Mouse (Mus musculus) MN1 (cell line): Measurements from ENCODE around the gene Mamdc4.
A peak's percentile ranks its signal among the peaks of the same experiment; 100 is the strongest.
"Not testable (repeated sequence)": the region's sequence is repeated elsewhere in the genome, so short reads cannot be mapped to it uniquely, and the experiment has no call there.

ENCODE experiments used
- DNase-seq: peaks from one replicate; pipeline ENCODE4 v3.0.0-alpha.2; 2016; ENCODE audit warnings: low spot score

Mamdc4 gene

DNA sequence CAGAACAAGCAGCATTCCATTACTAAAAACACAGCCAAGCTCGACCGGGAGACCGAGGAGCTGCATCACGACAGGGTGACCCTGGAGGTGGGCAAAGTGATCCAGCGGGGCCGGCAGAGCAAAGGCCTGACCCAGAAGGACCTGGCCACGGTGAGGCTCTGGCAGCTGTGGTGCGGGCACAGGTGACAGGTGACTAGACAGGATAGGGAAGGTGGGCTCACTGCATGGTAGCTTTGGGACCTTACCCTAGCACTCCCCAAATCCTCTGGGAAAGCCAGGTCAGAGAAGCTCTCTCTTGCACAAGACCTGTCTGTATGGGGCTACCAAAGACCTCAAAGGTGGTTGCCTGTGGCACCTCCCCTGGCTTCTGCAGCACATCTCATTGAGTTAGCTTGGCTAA lies 14.1 kb downstream of the Mamdc4 start:
- no peak for DNase-seq

DNA sequence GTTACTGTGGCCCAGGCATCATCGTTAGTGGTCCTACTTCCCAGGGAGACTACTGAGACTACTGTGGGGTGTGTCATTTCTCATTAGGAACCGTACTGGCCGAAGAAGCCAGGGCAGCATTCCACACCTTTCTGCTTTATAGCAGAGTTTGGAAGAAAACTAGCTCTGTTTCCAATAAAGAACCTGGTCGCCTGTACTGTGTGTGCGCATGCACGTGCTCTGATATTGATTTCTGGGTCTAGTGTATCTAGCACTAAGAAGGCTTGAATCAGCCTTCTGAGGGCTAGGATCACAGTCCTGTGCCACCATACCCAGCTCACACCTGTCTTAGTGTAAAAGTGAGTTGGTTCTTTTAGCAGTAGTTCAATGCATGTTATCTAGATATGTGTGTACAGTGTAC lies 15.9 kb downstream of the Mamdc4 start:
- DNase-seq = no peak

DNA sequence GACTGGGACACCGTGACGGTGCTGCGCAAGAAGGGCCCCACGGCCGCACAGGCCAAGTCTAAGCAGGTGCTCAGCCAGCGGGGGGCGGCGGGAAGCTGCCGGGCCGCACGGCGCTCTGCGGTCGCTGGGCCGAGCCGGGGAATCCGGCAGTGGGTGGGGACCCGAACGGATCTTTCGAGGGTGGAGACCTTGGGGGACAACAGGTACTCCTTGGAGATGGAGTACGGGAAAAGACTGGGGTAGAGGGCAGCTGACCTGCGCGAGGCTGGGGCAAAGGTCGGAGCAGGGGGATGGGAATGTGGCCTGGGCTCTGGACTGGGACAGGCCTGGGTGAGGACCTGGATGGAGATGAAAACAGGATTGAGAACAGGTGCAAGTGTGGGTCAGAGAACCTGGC lies 16.7 kb downstream of the Mamdc4 start:
- no peak for DNase-seq

DNA sequence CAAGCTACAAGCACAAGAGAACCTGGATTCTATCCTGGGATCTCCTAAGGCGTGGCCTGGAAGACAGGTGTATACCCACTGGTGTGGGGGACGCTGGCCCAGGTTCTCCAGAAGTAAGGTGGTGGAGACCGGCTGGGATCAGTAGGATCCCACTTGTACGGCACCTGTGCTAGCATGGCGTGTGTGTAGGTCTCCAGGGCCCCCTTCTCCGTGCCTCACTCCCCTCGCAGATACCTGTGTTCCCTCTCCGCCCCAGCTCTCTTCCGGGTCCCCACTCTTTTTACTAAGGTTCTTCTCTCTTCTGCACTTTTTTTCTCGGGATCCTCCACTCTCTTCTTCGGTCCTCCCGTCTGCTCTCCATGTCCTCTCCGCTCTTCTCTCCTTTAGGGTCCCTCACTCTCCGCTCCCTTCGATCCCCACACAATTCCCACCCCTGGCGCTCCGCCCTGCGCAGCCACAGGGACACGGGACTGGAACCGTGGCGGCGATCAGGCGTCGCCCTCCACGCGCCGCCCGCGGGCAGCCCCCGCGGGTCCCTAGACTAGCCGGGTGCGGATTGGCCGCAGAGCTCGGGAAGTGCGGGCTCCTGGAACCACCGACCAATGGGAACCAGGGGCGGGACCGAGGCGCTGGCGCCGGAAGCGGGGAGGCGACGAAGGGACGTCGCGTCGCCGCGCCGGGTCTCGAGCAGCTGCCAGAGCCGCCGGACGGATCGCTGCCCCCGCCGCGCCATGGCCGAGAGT lies 17.3 kb downstream of the Mamdc4 start, which contains the start of gene Edf1:
Gene Edf1, plus strand, starts transcription at position 627 of the 743 bp plus-strand sequence.
- DNase-seq = peak; percentile 93

DNA sequence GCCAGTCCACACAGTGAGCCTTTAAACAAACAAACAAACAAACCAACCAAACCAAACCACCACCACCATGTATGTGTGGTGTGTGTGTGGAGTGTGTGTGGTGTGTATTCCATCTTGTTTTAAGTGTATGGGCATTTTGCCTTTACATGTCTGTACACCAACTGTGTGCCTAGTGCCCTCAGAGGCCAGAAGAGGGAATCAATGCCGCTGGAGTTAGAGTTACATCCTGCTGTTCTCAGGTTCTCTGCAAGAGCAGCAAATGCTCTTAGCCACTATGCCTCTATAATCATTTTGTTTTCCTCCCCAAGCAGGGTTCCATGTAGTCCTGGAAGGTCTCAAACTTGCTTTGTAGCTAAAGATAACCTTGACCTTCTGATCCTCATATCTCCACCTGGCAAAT lies 18.3 kb downstream of the Mamdc4 start:
- peak; percentile 28 for DNase-seq

DNA sequence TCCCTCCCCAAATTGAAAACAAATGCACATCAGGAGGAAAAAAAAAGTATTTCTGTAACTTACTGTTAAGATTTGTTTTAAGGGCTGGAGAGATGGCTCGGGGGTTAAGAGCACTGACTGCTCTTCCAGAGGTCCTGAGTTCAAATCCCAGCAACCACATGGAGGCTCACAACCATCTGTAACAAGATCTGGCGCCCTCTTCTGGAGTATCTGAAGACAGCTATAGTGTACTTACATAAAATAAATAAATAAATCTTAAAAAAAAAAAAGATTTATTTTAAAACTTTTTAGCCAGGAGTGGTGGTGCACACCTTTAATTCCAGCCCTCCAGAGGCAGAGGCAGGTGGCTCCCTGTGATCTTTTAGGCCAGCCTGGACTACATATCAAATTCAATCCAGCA lies 19.2 kb downstream of the Mamdc4 start:
- DNase-seq = not testable (repeated sequence)

DNA sequence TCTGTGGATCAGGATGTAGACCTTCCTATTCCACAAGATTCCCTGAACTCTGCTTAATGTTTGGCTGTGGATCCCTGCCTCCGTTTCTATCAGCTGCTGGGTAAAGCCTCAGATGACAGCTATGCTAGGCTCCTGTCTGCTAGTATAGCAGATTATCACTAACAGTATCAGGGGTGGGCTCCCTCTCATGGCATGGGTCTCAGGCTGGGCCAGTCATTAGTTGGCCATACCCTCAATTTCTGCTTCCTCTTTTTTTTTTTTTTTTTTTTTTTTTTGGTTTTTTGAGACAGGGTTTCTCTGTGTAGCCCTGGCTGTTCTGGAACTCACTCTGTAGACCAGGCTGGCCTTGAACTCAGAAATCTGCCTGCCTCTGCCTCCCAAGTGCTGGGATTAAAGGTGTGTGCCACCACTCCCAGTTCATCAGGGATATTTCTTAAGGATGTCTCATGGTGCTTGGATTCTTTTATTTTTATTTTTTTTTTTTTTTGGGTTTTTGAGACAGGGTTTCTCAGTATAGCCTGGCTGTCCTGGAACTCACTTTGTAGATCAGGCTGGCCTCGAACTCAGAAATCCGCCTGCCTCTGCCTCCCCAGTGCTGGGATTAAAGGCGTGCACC lies 21.4 kb downstream of the Mamdc4 start:
- DNase-seq = not testable (repeated sequence)

DNA sequence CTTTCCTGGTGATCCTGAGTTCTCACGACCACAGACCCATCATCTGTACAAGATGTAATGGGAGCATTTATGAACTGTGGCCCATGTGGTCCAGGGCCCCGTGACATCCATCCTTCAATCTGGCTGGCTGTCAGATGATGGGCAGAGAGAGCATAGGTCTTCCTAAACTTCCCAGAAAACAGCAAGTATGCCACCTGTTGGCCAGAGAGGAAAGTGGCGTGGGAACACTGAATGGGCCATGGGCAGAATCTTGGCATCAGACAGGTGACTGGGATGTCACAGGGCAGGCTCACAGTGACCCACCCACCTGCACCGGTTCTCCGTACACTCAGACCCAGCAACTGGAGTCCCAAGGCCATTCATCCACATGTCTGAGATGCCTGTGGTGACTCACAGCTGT lies 23.5 kb downstream of the Mamdc4 start:
- DNase-seq = peak; percentile 60

DNA sequence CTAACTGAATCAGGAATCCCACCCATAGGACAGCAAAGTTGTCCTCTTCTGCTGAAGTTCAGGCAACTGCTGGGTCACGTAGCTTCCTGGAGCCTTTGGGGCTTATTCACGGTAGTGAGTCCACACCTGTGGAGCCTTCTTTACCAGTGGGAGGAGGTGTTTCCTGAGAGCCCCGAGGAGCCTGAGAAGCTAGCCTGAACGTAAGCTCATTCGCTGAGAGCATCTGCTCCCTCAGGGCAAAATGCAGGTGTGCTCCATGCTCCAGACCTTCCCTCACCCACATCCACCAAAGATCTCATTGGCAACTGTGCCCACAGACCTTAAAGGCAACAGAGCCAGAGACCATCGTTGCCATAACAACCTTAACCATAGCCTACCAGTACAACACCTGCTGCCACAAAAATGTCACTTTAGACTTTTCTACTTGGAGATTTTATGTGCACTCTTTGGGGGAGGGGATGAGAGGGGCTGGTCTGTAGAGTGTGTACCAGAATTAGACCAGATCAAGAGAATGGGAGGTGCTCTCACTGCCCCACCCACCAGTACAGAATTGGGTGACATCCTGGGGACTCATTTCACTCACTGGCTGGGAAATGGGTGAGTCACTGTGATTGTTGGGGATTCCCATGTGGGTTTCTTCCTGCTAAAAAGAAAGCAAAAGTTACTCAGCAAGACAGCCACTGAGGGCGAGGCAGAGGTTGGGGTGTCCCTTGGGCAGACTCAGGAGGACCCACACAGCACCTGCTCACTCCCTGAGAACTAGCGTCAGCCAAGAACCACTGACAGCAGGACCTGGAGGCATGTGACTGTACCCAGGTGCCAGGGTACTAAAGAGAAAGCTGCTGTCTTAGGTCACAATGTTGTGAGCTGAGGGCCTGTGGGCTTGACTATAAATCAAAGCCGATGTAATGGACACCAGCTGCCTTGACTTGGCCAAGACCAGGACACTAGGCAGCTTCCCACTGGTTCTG lies 25.3 kb downstream of the Mamdc4 start:
- no peak for DNase-seq

DNA sequence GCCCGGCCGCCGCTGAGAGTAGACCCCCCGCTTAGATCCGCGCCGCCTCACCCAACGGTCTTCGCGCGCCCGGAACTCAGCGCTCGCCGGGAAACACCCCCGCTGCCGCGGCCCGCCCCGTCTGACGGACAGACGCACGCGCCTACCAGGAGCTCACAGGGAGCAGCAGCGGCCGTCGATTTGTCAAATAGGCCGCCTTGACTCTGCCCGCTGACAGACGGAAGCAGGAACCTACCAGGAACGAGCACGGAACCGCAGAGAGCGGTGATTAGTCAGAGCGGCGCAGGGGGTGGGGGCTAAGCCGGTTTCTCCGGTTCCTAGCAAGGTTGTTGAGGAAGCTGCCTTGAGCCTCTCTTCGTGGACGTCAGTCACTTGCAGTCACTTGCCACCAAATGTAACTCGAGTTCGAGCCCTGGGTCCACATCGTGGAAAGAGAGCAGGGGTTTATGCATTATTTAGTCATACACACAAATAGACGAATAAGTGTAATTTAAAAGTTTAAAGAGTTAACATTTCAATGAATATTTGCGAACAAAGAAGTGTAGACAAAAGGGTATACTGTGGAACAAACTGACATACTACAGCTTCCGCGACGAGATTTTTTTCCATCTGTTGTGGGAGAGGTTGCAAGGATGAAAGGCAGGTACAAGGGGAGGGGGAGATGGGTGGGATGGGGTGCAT lies 27.7 kb downstream of the Mamdc4 start, which contains the start of gene Traf2:
Gene Traf2, minus strand, starts transcription at position 130 of the 681 bp plus-strand sequence.
- peak; percentile 98 for DNase-seq

DNA sequence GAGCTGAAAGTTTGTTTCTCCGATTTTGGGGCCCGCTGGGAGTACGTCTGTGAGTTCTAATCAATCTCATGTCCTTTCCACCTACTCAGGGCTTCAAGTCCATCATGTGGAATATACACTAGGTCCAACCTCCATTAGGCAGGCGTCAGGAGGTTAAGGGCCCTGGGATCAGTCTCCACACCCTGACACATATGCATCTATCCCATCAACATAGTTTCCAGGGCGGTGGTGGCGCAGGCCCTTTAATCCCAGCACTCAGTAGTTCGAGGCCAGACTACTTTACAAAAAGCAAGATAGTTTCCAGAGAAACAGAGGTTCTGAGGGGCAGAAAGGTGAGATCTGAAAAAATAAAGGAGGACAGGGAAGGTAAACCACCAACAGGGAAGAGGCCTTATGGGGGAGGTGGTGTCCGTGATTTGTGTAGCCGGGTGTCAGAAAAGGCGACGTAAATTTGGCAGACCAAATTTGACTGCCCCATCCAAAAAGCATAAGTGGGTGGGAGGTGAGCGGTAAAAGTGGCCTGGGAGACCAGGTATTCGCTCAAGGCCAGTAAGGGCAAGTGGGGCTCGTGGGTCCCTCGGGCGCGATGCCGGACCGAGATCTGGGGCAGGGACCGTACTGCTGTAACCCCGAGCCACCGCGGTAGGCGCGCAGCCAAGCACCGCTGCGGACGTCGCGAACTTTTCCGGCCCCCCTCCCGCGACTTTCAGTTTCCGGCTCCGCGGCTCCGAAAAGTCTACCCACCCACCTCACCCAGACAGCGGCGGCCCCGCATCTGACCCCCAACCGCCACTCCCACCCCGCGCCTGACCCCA lies 28.4 kb downstream of the Mamdc4 start:
- peak; percentile 62 for DNase-seq

DNA sequence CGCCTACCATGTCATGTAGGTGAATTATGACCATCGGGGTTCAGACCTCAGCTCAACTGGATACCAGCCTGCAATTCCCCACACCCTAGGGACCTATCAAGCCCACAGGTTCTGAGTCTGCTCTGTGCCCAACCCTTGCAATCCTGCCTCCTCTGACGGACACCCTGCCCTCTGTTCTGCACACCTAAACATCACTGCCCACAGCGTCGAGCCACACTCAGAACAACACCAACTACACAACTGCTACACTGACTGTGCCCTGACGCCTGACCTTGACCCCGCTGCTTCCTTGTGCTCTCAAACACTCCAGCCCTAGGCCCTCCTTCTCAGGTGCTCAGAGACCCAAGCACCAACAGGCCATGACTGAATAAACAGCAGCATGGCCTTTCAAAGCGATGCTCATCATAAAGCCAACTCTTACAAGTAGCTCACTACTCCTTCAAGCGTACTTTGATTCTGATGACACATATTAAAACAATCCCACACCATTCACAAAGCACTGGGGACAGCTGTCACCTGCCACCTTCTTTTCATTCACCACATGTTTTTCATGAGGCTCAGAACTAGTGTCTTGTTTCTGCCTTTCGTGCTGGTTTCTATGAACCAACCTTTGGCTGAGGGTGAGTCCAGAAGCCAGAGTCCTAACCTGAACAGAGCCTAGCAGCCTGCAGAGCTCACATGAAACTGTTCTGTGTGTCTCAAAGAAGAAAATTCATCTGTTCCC lies 32.8 kb downstream of the Mamdc4 start:
- no peak for DNase-seq

DNA sequence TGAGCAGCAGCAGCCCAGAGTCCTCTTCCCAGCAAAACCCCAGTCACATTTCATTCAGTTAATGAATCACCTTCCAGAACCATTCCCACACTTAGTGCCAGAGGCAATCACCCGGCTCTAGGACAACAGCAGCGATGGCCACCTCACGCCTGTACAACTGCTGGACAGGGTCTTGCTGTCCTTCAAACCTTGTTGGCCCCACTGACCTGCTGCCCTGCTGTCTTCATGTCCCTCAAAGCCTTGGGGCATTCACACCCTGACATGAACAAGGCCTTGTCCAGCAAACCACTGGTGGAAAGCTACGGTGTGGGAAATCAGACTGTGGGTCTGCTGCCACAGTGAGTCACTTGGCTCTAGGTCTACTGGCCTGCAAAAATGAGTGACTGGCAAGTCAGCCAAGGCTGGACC lies 34.1 kb downstream of the Mamdc4 start:
- no peak for DNase-seq

DNA sequence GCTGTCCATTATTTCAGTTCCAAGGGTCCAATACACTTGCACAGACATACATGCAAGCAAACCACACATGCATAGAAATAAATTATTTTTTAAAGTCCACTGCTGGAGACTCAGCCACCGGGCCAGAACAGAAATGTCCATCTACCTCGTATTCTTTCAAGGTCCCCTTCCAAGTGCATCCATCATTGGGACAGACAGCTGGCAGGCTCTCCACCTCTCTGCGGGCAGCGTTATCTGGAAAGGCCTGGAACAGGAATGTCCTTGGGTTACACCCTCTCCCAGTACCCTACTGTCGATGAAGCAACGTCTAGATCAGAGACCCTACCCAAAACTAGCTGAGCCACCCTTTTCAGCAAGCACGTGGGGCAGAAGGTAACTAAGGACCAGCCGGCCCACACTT lies 38.1 kb downstream of the Mamdc4 start:
- no peak for DNase-seq

DNA sequence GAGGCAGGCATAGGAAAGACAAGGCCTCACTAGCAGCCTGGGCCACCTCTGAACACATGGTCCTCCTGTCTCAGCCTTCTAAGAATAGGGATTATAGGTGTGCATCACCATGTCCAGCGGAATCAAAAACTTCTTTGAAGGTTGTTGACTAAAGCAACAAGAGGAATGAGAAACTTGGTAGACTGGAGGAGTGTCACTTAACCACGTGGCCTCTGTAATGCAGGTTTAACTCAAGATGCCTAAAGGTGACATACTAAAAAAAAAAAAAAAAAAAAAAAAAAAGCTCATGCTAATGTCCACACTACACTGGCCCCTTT lies 39.8 kb downstream of the Mamdc4 start:
- DNase-seq = no peak

DNA sequence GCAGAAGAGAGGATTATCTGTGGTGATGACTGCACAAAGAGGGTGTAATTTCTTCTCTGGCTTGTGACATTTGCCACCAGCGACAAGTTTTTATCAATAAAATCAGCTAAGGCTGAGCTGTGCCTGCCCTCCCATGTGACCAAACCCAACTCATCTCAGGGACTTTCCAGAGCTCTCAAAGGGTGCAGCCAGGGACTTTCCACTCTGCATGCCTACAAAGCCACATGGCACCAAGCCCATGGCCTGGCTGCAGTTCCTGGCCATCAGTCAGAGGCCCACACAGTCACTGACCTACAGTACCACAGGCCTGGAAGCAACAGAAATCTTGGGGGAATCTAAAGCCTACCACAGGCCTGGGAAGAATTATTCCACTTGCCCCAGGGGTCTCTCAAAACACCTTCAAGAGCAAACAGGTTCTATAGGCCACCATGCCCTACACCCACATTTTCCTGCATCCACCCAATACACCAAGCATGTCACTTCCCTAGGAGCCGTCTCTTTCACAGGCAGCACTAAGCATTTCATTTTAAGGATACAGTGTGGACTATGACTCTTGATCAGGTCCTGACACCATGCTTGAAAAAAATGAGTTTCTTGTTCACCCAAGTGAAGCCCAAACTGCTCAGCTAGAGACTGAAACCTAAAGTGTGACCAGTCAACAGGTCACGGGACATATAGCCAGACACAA lies 40.3 kb downstream of the Mamdc4 start:
- DNase-seq = peak; percentile 84

DNA sequence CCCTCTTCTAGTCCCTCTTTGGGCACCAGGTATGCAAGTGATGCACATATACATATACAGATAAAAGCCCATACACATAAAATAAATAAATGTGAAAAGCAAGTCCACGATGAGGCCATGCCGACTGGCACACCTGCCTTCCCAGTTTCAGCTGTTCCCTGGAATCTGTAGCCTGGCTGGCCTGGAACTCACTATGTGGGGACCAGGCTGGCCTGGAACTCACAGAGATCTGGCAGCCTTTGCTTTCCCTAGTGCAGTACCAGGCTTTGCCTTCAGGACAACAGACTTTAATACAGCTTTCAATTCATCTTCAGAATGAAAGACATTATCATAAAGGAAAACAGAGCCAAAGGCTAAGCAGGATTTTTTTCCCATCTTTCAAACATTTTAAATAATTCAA lies 40.9 kb downstream of the Mamdc4 start:
- peak; percentile 16 for DNase-seq

DNA sequence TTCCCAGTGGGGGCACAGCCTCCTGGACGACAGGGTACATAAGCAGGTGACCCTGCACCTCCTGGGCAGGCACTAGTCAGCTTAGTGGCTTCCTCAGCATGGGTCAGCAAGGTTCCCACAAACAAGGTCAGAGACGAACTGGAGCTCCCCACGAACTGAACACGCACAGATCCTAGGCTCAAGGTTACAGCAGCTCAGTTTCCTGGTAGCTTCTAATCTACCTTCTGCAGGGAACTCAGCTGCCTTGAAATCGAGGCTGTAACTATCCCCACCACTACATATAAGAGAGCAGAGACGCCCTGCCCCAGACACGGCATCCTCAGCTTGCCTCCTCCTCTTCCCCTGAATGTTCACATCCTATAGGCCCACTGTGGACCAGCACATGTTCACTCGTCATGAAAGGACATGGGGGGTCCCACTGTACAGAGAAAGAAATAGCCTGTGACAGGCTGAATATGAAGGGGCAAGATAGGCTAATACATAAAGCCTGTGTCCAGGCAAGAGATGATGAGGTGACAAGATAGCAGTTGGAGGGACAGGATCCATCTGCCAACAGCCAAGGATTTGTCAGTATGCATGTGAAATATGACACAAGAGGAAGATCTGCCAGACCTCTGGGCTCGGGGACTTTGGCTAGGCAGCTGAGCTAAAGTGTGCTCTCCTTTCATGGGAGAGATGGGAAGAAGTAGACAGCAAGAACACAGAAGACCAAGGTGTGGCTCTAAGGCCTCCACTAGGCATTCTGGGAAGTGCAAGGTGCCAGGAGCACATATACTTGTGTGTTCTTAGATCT lies 47.9 kb downstream of the Mamdc4 start:
- no peak for DNase-seq
